Mouse (Mus musculus) macrophage (primary cell): ENCODE measurements around the gene Ubox5. TPM values are rescaled to one million over a fixed set of nuclear protein-coding genes. Genes with fewer than 3 reads are reported as not detected.

Experiments used
- H3K27ac ChIP-seq: fragments of 350-480 bp; formaldehyde crosslinking; 2 replicates; pipeline ENCODE4 v1.9.0; 2021
- H3K36me3 ChIP-seq: fragments of 350-480 bp; formaldehyde crosslinking; 2 replicates; pipeline ENCODE4 v1.9.0; 2021; ENCODE audit errors: inconsistent target
- H3K4me3 ChIP-seq: fragments of 350-480 bp; formaldehyde crosslinking; 2 replicates; pipeline ENCODE4 v1.9.0; 2021; ENCODE audit errors: inconsistent target
- H3K79me2 ChIP-seq: fragments of 350-480 bp; formaldehyde crosslinking; 2 replicates; pipeline ENCODE4 v1.9.0; 2021; ENCODE audit errors: inconsistent target
- WGBS: methylation state at CpG from one replicate; pipeline ENCODE4 v1.1.7; 2026; ENCODE audit warnings: inconsistent platforms; ENCODE audit not compliant: missing documents; 5-methylcytosine and 5-hydroxymethylcytosine counted together
- polyA plus RNA-seq: library from polyadenylated mRNA; stranded (reverse); fragments of 250-400 nt; gene quantifications from 3 replicates; pipeline ENCODE4 v1.2.4, GENCODE M21; 2018; ENCODE audit warnings: inconsistent platforms

Ubox5 gene
- polyA plus RNA-seq, 1 experiment from 2014 or later, result 3.9 TPM

DNA sequence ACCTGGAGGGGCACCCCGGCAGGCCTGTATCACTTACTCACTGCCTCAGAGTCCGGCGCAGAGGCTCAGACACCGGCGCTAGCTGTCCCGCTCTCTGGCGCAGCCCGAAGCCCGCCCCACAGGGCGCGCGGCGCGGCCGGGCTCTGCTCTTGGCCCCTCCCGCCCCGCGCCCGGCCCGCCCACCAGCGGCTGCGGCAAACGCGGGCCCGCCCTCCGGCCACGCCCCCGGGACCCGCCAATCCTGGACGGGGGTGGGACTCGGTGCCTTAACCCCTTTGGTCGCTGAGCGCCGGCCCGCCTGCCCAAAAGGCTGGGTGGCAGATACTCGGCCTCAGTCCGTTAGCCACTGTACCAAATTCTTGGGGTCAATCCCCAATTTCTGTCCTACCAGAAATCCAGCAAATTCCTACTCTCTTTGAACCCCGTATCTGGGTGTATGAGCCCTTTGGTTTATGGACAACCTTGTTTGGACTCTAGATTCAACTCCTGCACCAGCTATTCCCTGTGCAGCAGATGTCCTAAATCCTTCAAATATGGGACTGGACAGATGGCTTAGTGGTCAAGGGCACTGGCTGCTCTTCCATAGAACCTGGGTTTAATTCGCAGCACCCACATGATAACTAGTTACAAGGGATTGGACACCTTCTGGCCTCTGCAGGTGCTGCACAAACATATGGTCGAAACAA lies 13.0 kb upstream of the Ubox5 start, which contains the start of gene Lzts3:
TSS of gene Lzts3 (minus strand) at position 120 of the 686 bp plus-strand sequence.
- H3K27ac ChIP-seq, result no peak within 1 kb of the TSS
- peak within 1 kb of the TSS; percentile 13; the same call in 1 of the 2 replicates for H3K4me3 ChIP-seq
- H3K36me3 ChIP-seq, result no peaks in the 10 kb centered on the region
- H3K79me2 ChIP-seq, result no peaks in the 10 kb centered on the region
- 9% methylated on average over 20 of the region's 40 CpGs for WGBS

DNA sequence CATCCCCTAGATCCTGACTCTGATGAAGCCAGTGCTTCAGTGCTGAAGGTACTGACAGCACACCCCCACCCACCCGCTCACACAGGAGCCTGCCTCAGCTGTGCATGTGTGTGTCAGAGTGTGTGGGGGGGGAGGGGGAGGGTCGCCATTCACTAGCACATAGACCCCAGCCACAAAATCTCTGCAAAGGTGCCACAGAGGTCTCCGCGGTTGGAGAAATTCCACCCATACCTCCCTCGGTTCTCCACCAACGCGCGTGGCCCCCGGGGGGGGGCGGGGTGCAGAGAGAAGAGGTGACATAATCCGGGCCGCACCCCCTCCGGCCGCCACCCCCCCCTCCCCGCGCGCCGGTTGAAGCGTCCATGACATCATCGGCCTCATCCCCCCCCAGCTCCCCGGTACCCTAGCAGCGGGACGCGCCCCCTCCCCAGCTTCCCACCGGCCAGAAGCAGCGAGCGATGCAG lies 12.4 kb upstream of the Ubox5 start:
- WGBS, result 3% methylated on average over 11 of the region's 27 CpGs
- Histone ChIP-seq H3K4me3 (peak overlapping the region; percentile 13; the same call in 1 of the 2 replicates), H3K27ac (no peak overlapping the region), H3K36me3 (no peaks in the 10 kb centered on the region), H3K79me2 (no peaks in the 10 kb centered on the region)

DNA sequence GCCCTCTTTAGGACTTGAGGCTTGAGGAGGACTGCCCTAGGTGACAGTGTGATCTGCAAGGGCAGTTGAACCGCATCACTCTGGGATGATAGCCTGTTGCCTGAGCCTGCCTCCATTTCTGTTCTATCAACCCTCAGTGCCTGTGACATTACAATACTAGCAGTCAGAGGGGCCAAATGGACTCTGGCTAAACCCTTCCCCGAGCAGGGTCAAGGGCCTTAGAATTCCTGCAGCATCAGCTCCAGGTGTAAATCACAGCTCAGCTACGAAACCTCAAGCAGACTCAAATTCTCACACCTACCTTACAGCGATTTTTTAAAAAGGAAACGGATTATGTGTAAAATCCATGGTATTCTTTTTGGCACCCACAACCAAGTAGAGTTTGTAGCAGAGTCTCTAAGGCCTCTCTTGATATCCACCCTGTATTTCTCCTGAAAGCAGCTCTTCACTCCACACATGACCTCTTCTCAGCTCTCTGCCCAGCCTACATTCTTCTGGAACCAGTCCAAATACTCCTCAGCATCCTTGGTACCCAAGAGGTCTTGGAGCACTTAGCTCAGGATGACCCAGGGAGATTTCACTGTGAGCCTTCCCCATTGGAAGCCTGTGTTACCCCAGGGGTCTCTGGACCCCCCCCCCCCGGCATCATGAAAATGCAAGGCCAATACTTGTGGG lies 11.7 kb upstream of the Ubox5 start:
- no peaks in the 10 kb centered on the region for H3K79me2 ChIP-seq
- H3K4me3 ChIP-seq, result no peak overlapping the region
- no peaks in the 10 kb centered on the region for H3K36me3 ChIP-seq
- WGBS, result 81% methylated on average over 6 of the region's 6 CpGs
- no peak overlapping the region for H3K27ac ChIP-seq

DNA sequence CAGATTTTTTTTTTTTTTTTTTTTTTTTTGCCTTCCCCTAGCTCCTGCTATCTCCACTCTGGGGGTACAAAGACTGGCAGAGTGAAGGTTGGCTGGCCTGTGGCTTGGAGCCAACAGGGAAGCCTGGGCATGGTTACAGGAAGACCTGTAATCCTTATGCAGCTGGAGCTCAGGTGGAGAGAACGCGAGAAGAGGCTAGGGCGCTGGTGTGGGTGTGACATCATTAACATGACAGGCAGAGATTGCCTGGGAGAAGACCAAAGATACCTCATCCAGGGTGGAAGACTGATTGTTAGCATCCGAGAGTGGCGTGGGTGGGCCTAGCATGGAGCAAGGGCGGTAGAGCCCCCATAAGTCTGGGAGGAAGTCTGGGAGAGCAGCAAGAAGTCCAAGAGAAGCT lies 9.4 kb upstream of the Ubox5 start:
- WGBS, result 97% methylated on average over 6 of the region's 6 CpGs

DNA sequence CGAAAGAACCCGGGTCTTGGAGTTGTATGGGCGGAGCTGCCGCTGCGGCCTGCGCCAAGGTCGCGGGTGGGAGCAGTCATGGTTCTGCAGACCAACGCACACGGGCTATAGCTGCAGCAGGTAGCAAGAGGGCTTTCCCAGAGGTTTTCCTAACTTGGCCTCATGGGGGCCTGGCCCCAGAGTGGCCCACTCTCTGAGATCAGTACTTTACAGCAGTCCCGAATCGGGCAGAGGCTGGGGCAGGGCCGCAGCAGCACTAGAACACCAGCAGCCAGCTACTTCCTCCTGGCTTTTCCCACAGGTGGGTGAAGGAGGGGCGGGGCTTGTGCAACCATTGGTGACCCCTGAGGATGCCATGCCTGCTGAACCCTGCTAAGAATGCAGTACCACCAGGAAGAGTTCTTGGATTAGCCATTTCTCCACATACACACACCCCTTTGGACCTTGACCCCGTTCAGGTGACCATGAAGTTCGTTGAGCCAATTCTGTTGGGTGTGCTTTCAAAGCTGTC lies 8.3 kb upstream of the Ubox5 start:
- 57% methylated on average over 16 of the region's 16 CpGs for WGBS
- no peak overlapping the region for H3K27ac ChIP-seq

More for the DNA sequence above, 9.4 kb upstream of the Ubox5 start:
- Histone ChIP-seq H3K4me3 (no peak overlapping the region), H3K79me2 (no peaks in the 10 kb centered on the region), H3K36me3 (no peaks in the 10 kb centered on the region), H3K27ac (no peak overlapping the region)

DNA sequence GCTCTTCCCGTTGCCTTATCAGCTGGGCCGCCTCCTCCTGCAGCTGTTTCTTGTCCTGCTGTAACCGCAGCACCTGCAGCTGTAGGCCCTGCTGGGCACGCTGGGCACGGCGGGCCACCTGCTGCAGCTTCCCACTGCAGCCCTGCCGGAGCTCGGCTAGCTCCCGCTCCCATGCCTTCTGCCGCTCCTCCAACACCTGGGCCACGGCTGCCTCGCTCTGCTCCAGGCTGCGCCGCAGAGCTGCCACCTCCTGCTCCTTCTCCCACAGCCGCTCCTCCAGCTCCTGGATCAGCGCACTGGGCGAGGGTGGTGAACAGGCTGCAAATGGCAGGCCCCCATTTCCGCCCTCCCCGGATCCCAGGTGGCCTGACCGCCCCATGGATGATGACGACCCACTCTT lies 6.0 kb upstream of the Ubox5 start:
- H3K79me2 ChIP-seq, result no peaks in the 10 kb centered on the region
- WGBS, result 35% methylated on average over 21 of the region's 21 CpGs
- no peak overlapping the region for H3K27ac ChIP-seq
- H3K4me3 ChIP-seq, result no peak overlapping the region
- H3K36me3 ChIP-seq, result no peaks in the 10 kb centered on the region

More for the DNA sequence above, 8.3 kb upstream of the Ubox5 start:
- Histone ChIP-seq H3K36me3 (no peaks in the 10 kb centered on the region), H3K4me3 (no peak overlapping the region), H3K79me2 (no peaks in the 10 kb centered on the region)

DNA sequence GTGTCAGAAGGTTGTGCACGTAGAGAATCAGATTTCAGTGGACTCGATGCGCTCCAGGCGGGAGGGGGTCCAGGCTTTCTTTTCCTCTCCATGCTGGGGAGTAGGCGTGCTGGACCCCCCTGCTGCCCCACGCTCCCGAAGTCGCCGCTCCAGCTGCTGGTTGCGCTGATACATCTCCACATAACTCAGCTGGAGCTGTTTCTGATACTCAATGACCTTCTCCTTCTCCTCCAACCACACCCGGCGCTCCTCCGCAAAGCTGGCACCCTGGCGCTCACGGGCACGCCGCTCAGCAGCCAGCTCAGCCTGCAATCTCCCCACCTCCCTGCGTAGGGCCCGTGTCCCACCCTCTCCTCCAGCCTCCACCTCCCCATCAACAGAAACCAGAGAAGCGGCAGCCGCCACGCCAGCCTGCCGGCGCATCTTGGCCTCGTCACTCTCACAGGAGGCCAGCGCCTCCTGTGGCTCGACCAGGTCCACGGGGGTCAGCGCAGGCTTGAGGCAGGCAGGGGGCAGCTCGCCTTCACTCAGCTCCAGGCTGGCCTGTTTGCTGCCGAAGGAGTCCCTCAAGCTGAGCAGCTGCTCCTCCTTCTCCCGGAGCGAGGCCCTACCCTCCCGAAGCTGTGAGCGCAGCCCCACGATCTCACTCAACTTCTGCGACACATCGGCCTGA lies 5.0 kb upstream of the Ubox5 start:
- no peak overlapping the region for H3K4me3 ChIP-seq
- peaks cover under 1% of the 10 kb centered on the region; the same call in 1 of the 2 replicates for H3K79me2 ChIP-seq
- H3K36me3 ChIP-seq, result no peaks in the 10 kb centered on the region
- WGBS, result 10% methylated on average over 37 of the region's 38 CpGs
- no peak overlapping the region for H3K27ac ChIP-seq

DNA sequence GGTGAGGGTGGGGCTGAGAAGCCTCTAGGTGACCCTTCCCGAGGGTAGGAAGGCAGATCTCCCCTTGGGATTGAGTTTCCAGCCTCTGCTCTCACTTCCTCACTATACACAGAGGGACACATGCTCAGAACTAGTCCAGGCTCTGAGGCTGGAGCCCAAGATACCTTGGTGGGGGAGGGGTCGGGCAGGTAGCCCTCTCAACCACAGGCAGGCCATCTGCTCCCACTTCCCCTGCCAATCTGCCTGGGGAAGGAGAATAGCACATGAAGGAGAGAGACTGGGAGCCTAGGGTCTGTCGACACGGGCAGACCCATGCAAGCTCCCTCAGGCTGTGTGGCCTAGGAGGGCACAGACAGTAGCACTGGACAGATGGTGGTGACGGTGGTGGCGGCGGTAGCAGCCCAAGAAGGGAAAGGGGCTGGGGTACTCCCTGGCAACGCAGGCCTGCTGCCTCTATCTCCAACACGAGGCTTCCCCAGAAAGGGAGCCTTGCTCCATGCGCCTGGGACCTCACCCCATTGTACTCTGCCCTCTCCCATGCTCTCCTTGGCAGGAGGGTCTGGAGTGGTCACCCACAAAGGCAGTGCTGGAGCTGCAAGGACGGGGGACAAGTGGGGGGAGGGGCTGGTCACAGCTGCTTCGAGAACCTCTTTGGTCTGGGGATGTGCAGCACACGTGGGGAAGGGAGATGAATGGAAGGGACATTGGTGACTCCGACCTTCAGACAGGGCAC lies 4.3 kb upstream of the Ubox5 start:
- Histone ChIP-seq H3K4me3 (no peak overlapping the region), H3K79me2 (peaks cover 7% of the 10 kb centered on the region), H3K36me3 (no peaks in the 10 kb centered on the region), H3K27ac (no peak overlapping the region)
- WGBS, result 41% methylated on average over 14 of the region's 14 CpGs

DNA sequence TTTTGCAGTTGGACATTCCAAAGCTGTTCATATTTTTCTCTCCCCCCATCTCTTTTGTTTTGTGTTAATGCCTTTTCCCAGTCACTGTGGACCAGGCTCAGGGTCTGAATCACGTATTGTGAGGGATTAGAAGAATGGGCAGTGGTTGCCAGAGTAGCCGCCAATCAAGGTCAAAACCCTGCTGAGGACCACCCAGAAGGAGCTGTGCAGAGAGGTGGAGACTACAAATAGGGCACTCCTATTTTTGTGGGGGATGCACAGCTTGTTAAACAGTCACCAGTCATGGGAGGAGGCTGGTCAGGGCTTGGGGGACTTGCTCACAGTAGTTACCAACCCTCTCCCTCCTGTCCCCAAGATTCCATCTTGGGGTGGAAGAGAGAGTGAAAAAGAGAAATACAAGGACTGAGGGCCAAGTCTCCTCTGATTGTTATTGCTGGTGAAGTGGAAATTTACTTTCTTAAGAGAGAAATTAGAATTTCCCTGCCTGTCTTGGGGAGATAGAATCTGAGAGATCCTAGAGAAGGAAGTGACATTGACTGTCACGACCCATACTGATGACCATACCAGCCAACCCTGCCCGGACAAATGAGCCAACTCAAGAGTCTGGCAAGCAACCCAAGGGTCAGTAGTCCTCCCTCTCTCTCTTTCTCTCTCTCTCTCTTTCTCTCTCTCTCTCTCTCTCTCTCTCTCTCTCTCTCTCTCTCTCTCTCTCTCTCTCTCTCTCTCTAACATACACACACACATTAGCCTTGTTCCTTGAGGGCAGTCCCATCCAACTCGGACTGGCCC lies 3.2 kb upstream of the Ubox5 start:
- 88% methylated on average over 4 of the region's 5 CpGs for WGBS
- Histone ChIP-seq H3K27ac (no peak overlapping the region), H3K79me2 (peaks cover 18% of the 10 kb centered on the region), H3K4me3 (no peak overlapping the region), H3K36me3 (no peaks in the 10 kb centered on the region)

DNA sequence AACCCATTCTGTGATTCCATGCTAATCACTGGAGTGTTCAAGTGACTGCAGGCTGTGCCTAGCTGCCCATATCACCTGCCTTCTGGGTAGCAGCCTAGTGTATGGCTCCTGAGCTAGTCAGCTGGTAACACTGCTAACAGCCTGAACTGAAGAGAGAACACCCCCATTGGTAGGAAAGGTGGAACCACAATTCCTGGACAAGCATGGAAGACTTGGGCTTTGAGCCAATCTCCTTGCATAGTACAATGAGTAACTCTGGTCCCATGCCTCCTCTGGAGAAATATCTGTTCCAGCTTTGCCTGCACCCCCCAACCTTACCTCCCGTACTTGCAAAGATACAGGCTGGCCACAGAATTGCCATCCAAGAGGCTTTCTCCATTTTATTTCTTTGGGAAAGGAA lies 2.6 kb upstream of the Ubox5 start:
- Histone ChIP-seq H3K4me3 (no peak overlapping the region), H3K36me3 (0 out of 2 replicates have a peak, but pooled peaks cover 3% of the 10 kb centered on the region), H3K79me2 (peaks cover 25% of the 10 kb centered on the region), H3K27ac (no peak overlapping the region)
- 92% methylated on average over 1 of the region's 1 CpGs for WGBS

DNA sequence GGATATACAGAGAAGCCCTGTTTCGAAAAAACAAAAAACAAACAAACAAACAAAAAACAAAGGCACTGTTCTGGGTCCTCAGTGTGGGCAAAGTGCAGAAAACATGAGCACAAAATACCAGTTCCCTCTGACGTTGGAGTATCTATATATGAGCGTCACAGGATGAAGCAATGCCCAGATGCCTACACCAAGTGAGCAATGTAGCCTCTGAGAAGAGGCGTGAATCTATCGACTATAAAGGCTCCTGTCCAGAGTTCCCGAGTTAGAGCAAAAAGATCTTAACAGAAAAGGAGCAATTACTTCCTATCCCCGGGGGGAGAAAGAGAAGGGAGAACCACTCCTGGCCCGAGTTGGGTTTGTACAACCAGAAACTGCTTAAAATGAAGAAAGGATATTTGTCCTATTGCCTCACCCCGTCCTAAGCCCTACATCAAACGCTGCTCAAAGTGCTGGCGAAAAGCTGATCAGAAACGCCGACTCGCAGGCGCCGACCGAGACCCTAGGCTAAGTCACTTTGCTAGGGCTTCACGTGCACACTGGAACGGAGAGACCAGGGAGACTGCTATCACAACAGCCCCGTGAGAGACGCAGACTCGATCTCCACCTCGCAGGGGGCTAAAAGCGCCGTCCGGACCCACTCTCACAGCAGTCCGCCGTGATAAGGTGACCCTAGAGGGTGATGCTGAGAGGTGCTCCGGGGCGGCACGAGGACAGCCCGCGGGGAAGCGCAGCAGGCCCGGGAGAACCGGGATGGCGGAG lies 579 bp downstream of the Ubox5 start:
- Histone ChIP-seq H3K36me3 (peaks cover 19% of the 10 kb centered on the region; the same call in 1 of the 2 replicates), H3K79me2 (peaks cover 56% of the 10 kb centered on the region), H3K4me3 (peak overlapping the region; percentile 97), H3K27ac (peak overlapping the region; percentile 28)
- 1% methylated on average over 37 of the region's 37 CpGs for WGBS

DNA sequence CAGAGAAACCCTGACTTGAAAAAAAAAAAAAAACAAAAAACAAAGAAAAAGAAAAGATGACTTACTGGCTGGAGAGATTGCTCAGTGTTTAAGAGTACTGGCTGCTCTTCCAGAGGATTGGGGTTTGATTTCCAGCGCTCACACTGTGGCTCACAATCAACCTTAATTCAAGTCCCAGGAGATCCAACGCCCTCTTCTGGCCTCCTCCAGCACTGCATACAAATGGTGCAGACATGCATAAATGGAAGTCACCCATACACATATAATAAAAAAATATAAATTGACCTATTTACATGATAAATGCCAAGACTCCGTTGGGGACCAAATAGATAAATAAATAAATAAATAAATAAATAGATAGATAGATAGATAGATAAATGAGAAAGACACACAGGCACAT lies 1.4 kb downstream of the Ubox5 start:
- H3K36me3 ChIP-seq, result peaks cover 19% of the 10 kb centered on the region; the same call in 1 of the 2 replicates
- H3K79me2 ChIP-seq, result peaks cover 65% of the 10 kb centered on the region
- peak overlapping the region; percentile 97; the same call in 1 of the 2 replicates for H3K4me3 ChIP-seq
- 69% methylated on average over 3 of the region's 3 CpGs for WGBS
- H3K27ac ChIP-seq, result no peak overlapping the region

DNA sequence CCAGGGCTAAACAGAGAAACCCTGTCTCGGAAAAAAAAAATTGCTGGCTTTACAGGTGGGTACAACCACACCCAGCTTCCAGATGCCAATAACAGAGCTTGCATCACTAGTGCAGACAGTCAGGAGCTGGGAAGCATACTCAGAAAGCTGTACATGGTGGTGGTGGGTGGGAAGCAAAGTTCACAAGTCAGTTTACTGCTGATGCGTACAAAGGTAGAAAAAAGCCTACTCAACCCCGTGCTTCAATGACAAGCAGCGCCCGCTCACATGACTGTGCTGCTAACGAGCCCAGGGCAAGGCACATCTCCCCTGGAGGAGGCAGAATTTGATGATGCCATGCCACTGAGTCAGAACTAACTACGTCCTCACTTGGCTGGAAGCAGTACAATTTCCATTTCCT lies 10.9 kb downstream of the Ubox5 start:
- 89% methylated on average over 7 of the region's 7 CpGs for WGBS
- Histone ChIP-seq H3K27ac (no peak overlapping the region), H3K36me3 (peaks cover 32% of the 10 kb centered on the region), H3K4me3 (no peak overlapping the region), H3K79me2 (peaks cover 33% of the 10 kb centered on the region)
